Mouse (Mus musculus) neutrophil, adult 5-6 weeks (primary cell): ENCODE data around the gene Trim66. TPM values are rescaled to one million over a fixed set of nuclear protein-coding genes. Genes with fewer than 3 reads are reported as not detected.

ENCODE experiments used
- ATAC-seq: fragments of 151-379, 151-347 bp; 2 replicates; pipeline ENCODE4 v1.8.0; 2017; ENCODE audit warnings: mild to moderate bottlenecking, moderate TSS enrichment; ENCODE audit not compliant: insufficient number of reproducible peaks, poor library complexity, low FRiP score, severe bottlenecking; ENCODE audit errors: extremely low read depth
- total RNA-seq: library from RNA; stranded (forward); fragments of 200-1000 nt; gene quantifications from 2 replicates; pipeline ENCODE4 v1.2.3, GENCODE M21; 2017

Gene Trim66
- 0.12 TPM in 2 replicates for total RNA-seq

DNA sequence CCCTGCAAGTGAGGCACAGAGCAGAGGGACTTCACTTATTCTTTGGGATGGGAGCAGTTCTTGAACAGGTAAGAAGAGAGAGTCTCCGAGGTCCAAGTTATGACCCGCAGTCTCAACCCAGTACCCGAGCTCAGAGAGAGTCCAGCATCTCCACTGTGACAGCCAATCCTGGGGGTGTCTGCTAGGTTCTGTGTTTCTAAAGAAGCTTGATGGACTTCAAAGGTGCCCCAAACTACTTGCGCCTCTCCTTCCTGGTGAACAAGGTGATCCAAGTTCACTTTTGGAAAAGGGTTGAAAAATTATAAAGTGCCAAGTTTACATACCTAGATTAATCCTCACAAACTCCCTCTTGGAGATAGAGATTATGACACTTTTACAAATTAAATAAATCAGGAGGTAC lies at the start of gene Trim66:
Trim66 (minus strand) TSS at position 101 of the 400 bp plus-strand sequence.
- no peak for ATAC-seq

DNA sequence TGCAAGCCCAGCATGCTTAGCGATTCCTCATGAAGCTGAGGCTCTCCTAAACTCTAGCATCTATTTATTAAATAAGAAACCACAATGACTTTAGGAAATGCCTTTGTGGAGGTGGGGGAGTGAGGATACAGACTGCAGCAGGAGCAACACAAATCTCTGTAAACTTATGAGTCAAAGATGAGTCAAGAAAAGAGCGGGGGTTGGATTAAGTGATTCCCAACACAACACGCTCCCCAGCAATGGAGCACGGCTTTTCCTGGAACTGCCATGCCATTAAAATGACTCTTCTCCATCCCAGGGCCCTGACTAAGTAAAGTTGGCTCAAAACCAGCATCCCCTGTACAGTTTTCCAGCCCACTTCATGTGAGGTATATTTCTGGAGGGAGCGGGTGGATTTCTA lies 38.8 kb upstream of the Trim66 start:
- no peak for ATAC-seq

- ATAC-seq = no peak
These were observed 38.3 kb upstream of the Trim66 start for GRCm38 (mm10) chr7:109546186-109546585.

- ATAC-seq = no peak
These were observed 37.5 kb upstream of the Trim66 start for GRCm38 (mm10) chr7:109545255-109545993.

DNA sequence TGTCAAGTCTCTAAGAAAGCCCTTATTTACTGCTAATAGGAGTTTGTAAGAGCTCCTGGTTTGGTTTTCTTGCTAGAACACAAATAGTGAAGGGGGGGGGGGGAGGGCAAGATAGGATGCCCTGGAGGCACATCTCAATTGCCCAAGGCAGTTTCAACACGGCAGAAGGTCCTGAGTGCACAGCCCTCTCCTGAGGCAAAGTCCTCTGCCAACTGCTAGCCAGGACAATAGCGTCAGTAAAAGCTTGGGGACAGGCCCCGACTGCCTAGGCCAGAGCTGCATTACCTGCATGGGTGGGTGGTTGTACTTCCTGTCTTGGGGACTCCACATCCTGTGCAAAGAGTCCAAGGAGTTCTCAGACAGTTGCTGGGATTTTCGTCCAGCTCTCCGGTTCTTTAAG lies 36.9 kb upstream of the Trim66 start:
- no peak for ATAC-seq

DNA sequence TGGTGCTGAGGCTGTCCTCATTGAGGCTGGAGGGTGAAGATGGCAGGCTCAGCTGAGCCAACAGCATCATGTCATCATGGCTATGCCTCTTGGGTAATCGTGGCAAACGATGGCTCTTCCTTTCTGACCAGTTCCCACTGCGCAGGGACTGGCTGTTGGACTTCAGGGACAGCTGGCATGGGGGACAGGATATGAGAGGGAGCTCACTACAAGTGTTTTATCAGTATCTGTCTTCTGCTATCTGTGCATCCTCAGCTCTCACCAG lies 34.4 kb upstream of the Trim66 start:
- no peak for ATAC-seq

DNA sequence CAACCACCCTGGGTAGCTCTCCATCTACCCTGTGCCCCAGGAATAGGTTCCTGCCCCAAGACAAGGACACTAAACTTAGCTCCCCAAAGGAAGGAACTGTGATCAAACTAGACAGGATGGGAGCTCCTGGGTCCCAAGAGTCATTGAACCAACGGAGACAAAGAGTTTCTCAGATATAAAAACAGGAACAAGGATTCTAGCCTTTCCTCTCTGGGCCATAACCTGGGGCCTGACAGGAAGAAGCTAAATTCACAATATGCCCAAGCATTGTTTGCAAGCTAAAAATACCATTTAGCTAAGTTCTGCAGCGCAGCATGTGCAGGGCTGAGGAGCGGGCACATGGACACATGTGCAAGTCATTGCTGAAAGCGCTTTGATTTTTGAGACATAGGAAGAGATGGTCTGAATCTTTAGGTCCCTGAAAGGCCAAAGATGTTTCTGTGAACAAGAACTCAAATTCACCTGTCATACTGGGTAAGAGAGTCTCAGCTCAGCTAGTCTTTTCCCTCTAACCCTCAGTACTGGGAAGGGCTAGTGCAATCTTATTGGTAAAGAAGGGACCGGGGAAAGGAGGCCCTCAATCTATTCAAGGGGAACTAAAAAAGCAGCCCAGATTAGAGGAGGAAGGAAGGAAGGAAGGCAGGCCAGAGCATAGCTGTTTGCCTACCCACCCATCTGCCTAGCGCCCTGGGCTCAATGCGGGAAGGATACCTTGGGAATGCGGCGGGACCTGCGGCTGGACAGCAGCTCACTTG lies 33.9 kb upstream of the Trim66 start:
- no peak for ATAC-seq

DNA sequence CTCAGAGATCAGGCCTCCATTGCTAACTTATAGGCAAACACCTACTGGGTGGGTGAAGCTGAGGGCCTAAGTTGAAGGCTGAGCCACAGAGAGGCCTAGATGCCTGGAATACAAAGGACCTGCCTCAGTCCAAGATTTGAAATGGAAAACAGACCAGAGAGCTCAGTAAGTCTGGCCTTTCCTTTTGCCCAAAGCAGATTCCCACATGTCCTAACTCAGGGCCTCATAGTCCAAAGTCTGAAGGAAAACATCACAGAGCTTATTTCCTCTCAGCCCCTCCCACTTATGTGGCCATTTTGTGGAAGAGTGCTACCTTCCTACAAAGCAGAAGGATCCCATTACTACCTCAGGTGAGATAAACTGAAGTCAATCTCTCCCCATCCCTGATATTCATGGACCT lies 33.0 kb upstream of the Trim66 start:
- no peak for ATAC-seq

DNA sequence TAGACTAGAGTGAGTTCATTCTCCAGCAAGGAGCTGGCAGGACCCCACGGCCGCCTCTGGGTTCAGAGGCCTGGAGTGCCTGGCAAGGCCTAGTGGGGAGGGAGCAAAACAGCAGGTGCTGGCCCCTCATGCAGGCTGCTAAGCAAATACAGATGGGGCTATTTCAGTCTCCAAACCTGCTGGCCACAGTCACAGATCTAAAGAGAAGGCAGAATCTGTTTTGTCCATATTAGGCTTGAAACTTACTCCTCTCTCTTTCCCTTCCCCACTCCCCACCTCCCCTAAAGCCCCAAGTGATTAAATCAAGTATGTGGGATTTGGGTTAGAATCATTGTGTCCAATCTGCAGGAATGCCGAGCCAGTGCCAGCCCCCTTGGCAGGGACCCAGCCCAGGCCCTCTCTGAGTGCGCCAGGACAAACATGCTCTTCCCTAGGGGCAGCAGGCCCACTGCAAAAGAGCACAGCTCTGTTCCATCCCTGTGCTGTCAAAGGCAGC lies 28.6 kb upstream of the Trim66 start:
- no peak for ATAC-seq

- ATAC-seq = no peak
These were observed 27.0 kb upstream of the Trim66 start for GRCm38 (mm10) chr7:109534921-109535320.

DNA sequence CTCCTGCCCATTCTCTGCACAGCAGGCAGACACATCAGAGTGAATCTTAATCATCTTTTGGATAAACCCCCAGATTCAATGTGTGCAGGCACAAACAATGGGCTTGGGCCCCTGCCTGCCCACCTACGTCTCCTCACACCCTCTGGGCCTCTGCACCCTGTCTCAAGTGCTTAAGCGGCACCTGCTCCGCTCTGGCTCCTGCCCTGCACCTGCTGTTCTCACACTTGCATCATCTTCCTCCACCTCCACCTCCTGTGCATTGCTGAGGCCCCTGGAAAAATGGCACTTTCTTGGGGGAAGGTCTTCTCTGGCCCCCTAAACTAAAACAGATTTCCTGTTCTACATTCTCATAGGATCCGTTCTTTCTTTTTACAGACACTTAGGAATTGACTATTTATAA lies 26.0 kb upstream of the Trim66 start:
- no peak for ATAC-seq

GRCm38 (mm10) chr7:109533129-109533528 lies 25.2 kb upstream of the Trim66 start:
- no peak for ATAC-seq

- ATAC-seq = no peak
These were observed 24.8 kb upstream of the Trim66 start for GRCm38 (mm10) chr7:109532691-109533090.

GRCm38 (mm10) chr7:109531501-109531900 lies 23.6 kb upstream of the Trim66 start:
- ATAC-seq = no peak

- ATAC-seq = no peak
These were observed 21.8 kb upstream of the Trim66 start for GRCm38 (mm10) chr7:109529741-109530140.

DNA sequence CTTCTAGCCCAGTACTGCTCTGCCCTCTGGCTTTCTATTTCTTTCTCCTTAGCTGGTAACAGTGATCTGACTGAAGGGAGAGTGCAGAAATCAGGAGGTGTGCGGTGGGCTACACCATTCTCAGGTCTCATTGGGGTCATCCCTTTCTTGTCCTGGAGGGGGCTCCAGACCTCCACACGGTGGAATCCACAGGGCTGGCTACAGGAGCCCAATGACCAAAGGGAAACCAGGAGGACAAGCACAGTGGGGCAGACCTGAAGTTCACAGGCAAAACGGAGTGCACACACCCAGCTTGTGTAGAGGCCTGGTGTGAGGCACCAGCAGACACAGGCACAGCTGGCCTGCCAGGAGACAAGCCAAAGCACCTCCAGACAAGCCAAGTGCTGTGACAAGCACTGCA lies 20.4 kb upstream of the Trim66 start:
- no peak for ATAC-seq

- ATAC-seq = no peak
These were observed 19.6 kb upstream of the Trim66 start for GRCm38 (mm10) chr7:109527536-109527935.

DNA sequence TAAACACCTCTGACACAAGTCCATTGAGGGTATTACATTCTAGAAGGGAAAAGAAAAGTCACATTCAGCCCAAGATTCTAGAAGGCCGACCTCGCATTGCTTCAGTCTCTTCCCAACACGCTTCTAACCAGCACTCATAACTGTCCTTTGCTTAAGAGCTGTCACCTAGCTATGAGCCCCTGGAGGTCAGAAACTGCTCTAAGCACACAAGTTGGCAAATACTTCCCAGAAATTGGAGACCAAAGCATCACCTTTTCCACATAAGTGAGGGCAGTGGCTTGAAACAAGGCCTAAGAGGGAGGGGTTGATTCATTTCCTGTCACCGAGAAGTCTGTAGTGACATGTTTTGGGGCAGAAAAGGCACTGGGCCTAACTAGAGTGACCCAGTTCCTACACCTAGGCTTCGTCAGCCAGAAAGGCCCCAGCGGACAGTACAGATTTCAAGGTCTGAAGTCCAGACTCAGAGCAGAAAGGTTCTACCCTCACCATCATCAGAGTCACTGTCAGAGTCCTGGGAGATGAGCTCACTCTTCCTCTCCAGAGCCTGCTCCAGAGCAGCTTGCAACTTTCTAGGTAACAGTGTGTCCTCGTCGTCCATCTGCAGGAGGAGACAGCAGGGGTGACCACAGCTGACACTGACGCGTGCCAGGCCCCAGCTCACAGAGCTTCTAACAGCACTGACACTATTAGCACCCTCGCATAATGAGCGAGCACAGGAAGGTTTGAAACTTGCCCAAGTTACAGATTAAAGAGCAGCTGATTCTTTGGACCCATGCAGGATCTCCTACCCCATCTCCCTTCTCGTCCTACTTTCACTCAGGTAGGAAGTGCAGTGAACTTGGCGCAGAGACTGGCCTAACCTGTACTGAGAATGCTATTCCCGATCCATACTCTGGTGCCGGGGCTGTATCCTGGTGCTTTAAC lies 18.1 kb upstream of the Trim66 start:
- ATAC-seq = no peak

DNA sequence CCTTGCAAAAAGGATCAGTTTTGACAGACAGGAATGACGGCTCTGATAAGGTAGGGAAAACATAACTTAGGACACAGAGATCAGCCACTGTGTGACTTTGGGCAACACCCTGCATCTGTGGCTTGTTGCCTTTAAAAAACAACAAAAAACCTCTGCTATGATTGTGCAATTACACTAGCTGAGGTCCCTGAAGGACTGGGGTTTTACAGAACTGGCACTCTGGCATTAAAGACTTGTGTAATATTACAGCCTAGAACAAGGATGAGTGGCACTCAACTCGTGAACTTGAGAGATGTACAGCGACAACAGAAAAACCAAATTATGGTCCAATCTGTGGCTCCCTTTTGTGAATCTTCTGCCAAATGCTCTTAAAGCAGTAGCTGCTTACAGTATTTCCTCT lies 16.8 kb upstream of the Trim66 start:
- ATAC-seq = no peak

- ATAC-seq = no peak
These were observed 16.5 kb upstream of the Trim66 start for GRCm38 (mm10) chr7:109524442-109524744.
